Mouse (Mus musculus) midbrain, postnatal 0 days (tissue): ENCODE measurements at regions not wholly inside any gene's neighbourhood (a gene's known extent, or its start where the extent isn't known, plus 50 kb on each side); places are given as distances from the start of the nearest gene placed in this dataset.
A peak's percentile ranks its signal among the peaks of the same experiment; 100 is the strongest.

ENCODE experiments used
- ATAC-seq: fragments of 200-750 bp; cut with Nextera tagmentation; 2 replicates; pipeline ENCODE4 v1.8.0; 2017; ENCODE audit warnings: moderate number of reproducible peaks, mild to moderate bottlenecking, moderate TSS enrichment, moderate library complexity; ENCODE audit not compliant: low FRiP score
- DNase-seq: peaks from one replicate; pipeline ENCODE4 v3.0.0-alpha.2; 2015; ENCODE audit warnings: low spot score
- H3K27ac ChIP-seq: fragments of 300-500 bp; sonication (generic); 2 replicates; pipeline ENCODE4 v1.5.1; 2014; ENCODE audit warnings: low read depth, mild to moderate bottlenecking, low read length, mixed read lengths
- H3K27me3 ChIP-seq: fragments of 300-500 bp; sonication (generic); 2 replicates; pipeline ENCODE4 v1.6.1; 2014; ENCODE audit warnings: low read length, control low read depth, mixed read lengths; ENCODE audit not compliant: insufficient read depth
- H3K36me3 ChIP-seq: fragments of 300-500 bp; sonication (generic); 2 replicates; pipeline ENCODE4 v1.6.1; 2014; ENCODE audit warnings: low read length, control low read depth, mixed read lengths; ENCODE audit not compliant: insufficient read depth
- H3K4me1 ChIP-seq: fragments of 300-500 bp; sonication (generic); 2 replicates; pipeline ENCODE4 v1.6.1; 2014; ENCODE audit warnings: mild to moderate bottlenecking, control low read depth, antibody characterized with exemption, low read length, mixed read lengths; ENCODE audit not compliant: insufficient read depth
- H3K4me2 ChIP-seq: fragments of 300-500 bp; sonication (generic); 2 replicates; pipeline ENCODE4 v1.6.1; 2014; ENCODE audit warnings: low read depth, mild to moderate bottlenecking, low read length, mixed read lengths; ENCODE audit not compliant: poor library complexity, severe bottlenecking
- H3K4me3 ChIP-seq: fragments of 300-500 bp; sonication (generic); 2 replicates; pipeline ENCODE4 v1.5.1; 2014; ENCODE audit warnings: low read depth, mild to moderate bottlenecking, low read length, moderate library complexity
- H3K9ac ChIP-seq: fragments of 300-500 bp; sonication (generic); replicated peaks from 2 replicates; pipeline ENCODE4 v1.6.1; 2014; ENCODE audit warnings: mild to moderate bottlenecking, low read length, moderate library complexity, mixed read lengths; ENCODE audit not compliant: poor library complexity, severe bottlenecking
- H3K9me3 ChIP-seq: fragments of 300-500 bp; sonication (generic); 2 replicates; pipeline ENCODE4 v1.6.1; 2016; ENCODE audit warnings: low read length, control low read depth
- CTCF ChIP-seq: IDR thresholded peaks from 2 replicates; pipeline ENCODE4 v1.5.1; 2016; ENCODE audit warnings: antibody characterized with exemption, mild to moderate bottlenecking
- WGBS: fragments of 180-500 bp; shearing (Covaris S2); extraction: QIAGEN DNeasy Blood & Tissue Kit; methylation state at CpG from one replicate; pipeline ENCODE4 v1.1.7; 2014; 5-methylcytosine and 5-hydroxymethylcytosine counted together

DNA sequence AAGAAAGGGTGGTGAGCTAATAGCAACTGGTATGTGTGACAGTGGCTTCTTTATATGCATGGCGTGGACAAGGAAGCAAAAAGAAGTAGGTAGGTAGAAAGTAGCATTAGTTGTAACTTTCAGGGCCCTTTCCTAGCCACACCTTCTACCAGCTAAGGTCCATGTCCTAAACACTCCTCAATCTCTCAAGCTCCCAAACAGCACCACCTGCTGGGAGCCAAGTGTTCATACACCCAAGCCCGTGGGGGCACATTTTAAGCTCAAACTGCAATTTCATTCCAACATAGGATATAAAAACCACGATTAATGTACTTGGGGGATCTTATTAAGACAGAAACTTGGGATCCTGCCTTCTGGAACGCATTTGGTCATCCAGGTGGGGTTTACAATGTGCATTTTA, 141.6 kb upstream of the Cox10 start:
- Histone ChIP-seq H3K4me2 (no peak overlapping the region), H3K9ac (no peak overlapping the region), H3K9me3 (no peaks in the 10 kb centered on the region), H3K4me1 (no peaks in the 10 kb centered on the region), H3K4me3 (no peak overlapping the region), H3K36me3 (no peaks in the 10 kb centered on the region), H3K27me3 (no peaks in the 10 kb centered on the region), H3K27ac (no peak overlapping the region)
- DNase-seq = no peak
- peak; percentile 27; the same call in 1 of the 2 replicates for TF ChIP-seq CTCF
- WGBS = 95% methylated on average over 4 of the region's 4 CpGs
- ATAC-seq = no peak

DNA sequence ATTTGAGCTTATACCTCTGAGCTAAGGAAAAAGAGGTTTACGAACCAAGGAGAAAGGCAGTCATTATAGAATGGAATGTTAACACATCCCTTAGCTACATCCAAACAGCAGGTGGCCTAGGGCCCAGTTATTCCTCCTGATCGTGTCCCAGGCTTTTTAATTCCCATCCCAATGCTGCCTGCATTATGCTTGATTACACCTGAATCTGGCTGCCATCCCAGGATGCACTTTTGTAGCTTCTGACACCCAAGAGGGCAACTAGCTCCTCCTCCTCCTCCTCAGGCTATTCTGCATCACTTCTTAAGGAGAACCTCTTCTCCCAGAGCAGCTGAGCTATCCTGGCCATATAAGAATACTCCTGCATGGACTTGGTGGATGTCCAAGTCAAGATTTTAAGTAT, 137.9 kb upstream of the Cox10 start:
- no peaks in the 10 kb centered on the region for H3K4me1 ChIP-seq
- TF ChIP-seq CTCF = no peak
- no peak overlapping the region for H3K4me2 ChIP-seq
- H3K4me3 ChIP-seq = no peak overlapping the region
- H3K27ac ChIP-seq = no peak overlapping the region
- no peaks in the 10 kb centered on the region for H3K9me3 ChIP-seq
- H3K27me3 ChIP-seq = no peaks in the 10 kb centered on the region
- no peak overlapping the region for H3K9ac ChIP-seq
- no peaks in the 10 kb centered on the region for H3K36me3 ChIP-seq
- DNase-seq (peak; percentile 15), ATAC-seq (no peak)
- WGBS = 52% methylated on average over 2 of the region's 2 CpGs

DNA sequence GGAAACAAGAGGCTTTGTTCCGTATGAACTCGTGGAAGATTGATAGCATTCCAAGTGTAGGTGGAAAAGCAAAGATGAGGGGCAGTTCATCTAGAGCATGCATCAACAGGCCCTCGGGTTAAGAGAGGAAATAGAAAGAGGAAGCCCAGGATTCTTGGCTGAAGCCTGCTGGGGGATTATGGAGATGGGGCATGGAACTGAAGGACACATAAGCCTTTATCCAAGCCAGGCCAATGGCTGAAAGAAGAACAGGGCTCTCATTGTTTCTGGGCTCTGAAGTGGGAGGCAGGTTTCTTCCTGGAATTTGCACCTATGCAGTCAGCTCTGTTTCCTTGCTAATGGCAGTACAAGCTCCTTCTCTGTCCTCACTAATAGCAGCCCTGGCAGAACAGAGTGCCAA, 131.6 kb upstream of the Cox10 start:
- TF ChIP-seq CTCF = no peak
- Histone ChIP-seq H3K4me1 (no peaks in the 10 kb centered on the region), H3K9me3 (no peaks in the 10 kb centered on the region), H3K27me3 (no peaks in the 10 kb centered on the region), H3K4me2 (no peak overlapping the region), H3K4me3 (no peak overlapping the region), H3K36me3 (no peaks in the 10 kb centered on the region), H3K9ac (no peak overlapping the region), H3K27ac (no peak overlapping the region)
- DNase-seq (no peak), ATAC-seq (no peak)
- 52% methylated on average over 3 of the region's 3 CpGs for WGBS

DNA sequence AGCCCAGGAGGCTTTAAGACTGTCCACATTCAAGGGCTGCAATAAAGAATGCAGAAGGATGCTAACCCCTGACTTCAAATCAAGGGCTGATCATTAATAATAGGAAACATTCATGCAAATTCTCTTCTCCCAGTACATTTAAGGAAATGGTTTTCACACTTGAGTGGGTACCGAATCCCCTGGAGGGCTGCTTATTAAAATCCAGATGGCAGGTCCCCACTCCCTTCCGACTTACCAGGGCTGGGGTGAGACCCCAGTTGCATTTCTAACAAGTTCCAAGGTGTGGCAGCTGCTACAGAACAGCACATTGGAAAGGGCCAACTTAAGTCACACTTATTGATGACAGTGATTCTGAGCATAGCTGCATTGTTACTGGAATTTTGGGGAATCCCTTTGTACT, 129.0 kb upstream of the Cox10 start:
- H3K27me3 ChIP-seq = peaks cover 3% of the 10 kb centered on the region; the same call in 1 of the 2 replicates
- H3K4me1 ChIP-seq = no peaks in the 10 kb centered on the region
- DNase-seq (no peak), ATAC-seq (no peak)
- no peak overlapping the region for H3K4me2 ChIP-seq
- WGBS = 42% methylated on average over 2 of the region's 2 CpGs
- no peak overlapping the region for H3K9ac ChIP-seq
- no peak for TF ChIP-seq CTCF
- H3K36me3 ChIP-seq = no peaks in the 10 kb centered on the region
- no peak overlapping the region for H3K4me3 ChIP-seq
- no peaks in the 10 kb centered on the region for H3K9me3 ChIP-seq
- H3K27ac ChIP-seq = no peak overlapping the region

DNA sequence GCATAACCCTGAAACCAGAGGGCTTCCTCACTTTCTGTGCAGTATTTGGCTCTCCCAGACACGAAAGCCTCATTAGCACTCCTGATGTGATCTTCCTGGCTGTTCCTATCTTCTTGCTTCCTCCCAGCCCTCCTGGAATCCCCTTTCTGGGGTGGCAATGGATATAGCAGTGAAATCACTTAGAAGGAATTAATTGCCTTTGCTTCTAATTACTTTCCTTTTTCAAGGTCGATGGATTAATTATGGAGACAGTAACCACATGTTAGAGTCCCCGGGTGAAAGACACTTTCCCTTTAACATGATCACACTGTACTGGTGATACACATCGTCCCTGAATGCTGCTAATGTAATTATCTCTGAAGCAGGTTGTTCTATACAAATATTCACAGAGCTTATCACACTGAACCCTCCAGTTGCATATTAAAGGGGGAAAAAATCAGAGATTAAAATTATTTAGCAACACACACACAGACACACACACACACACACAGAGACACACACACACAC, 128.1 kb upstream of the Cox10 start:
- Histone ChIP-seq H3K9ac (no peak overlapping the region), H3K9me3 (no peaks in the 10 kb centered on the region), H3K4me2 (no peak overlapping the region), H3K4me3 (no peak overlapping the region), H3K36me3 (no peaks in the 10 kb centered on the region), H3K27ac (no peak overlapping the region), H3K4me1 (no peaks in the 10 kb centered on the region), H3K27me3 (peaks cover 3% of the 10 kb centered on the region; the same call in 1 of the 2 replicates)
- DNase-seq = peak; percentile 50
- no peak for ATAC-seq
- TF ChIP-seq CTCF = no peak
- 51% methylated on average over 4 of the region's 4 CpGs for WGBS

DNA sequence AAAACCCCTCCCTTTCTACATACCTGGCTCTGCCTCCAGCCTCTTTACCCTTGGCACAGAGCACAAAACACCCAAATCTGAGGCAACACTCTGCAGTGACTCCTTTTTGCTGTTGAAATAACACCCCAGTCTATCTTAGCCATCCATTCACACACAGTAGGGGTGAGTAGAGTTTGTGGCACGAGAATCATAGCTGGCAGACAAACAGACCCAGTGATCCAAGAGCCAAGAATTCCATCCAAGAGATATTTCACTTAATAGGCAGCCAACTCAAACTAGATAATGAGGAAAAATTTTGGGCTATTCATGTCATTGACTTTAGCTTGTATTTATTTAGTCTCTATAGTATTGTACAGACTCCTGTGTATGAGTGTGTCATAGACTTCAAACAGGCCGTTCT, 126.9 kb upstream of the Cox10 start:
- H3K36me3 ChIP-seq = no peaks in the 10 kb centered on the region
- no peak overlapping the region for H3K4me2 ChIP-seq
- no peak overlapping the region for H3K4me3 ChIP-seq
- WGBS = 73% methylated on average over 2 of the region's 2 CpGs
- peaks cover 3% of the 10 kb centered on the region; the same call in 1 of the 2 replicates for H3K27me3 ChIP-seq
- no peak for ATAC-seq
- no peak for TF ChIP-seq CTCF
- no peak for DNase-seq
- H3K9ac ChIP-seq = no peak overlapping the region
- no peaks in the 10 kb centered on the region for H3K9me3 ChIP-seq
- H3K4me1 ChIP-seq = no peaks in the 10 kb centered on the region
- no peak overlapping the region for H3K27ac ChIP-seq
